Mouse (Mus musculus) embryonic facial prominence, embryonic 12.5 days (tissue): ENCODE measurements around the gene Nifk. TPM values are rescaled to one million over a fixed set of nuclear protein-coding genes. Genes with fewer than 3 reads are reported as not detected.

Source experiments
- ATAC-seq: fragments of 200-750 bp; cut with Nextera tagmentation; 2 replicates; pipeline ENCODE4 v1.8.0; 2017; ENCODE audit not compliant: insufficient number of reproducible peaks, insufficient read depth, low FRiP score, low TSS enrichment
- H3K27ac ChIP-seq: fragments of 300-500 bp; sonication (generic); 2 replicates; pipeline ENCODE4 v1.5.1; 2016; ENCODE audit warnings: mild to moderate bottlenecking
- H3K27me3 ChIP-seq: fragments of 300-500 bp; sonication (generic); 2 replicates; pipeline ENCODE4 v1.6.1; 2016; ENCODE audit warnings: mild to moderate bottlenecking, moderate library complexity
- H3K36me3 ChIP-seq: fragments of 300-500 bp; sonication (generic); 2 replicates; pipeline ENCODE4 v1.6.1; 2016; ENCODE audit warnings: mild to moderate bottlenecking
- H3K4me1 ChIP-seq: fragments of 300-500 bp; sonication (generic); 2 replicates; pipeline ENCODE4 v1.6.1; 2016
- H3K4me2 ChIP-seq: fragments of 300-500 bp; sonication (generic); replicated peaks from 2 replicates; pipeline ENCODE4 v1.6.1; 2016; ENCODE audit warnings: mild to moderate bottlenecking, moderate library complexity
- H3K4me3 ChIP-seq: fragments of 300-500 bp; sonication (generic); 2 replicates; pipeline ENCODE4 v1.5.1; 2016; ENCODE audit warnings: mild to moderate bottlenecking
- H3K9ac ChIP-seq: fragments of 300-500 bp; sonication (generic); 2 replicates; pipeline ENCODE4 v1.6.1; 2016; ENCODE audit warnings: mild to moderate bottlenecking, moderate library complexity
- H3K9me3 ChIP-seq: fragments of 300-500 bp; sonication (generic); 2 replicates; pipeline ENCODE4 v1.6.1; 2016; ENCODE audit warnings: mild to moderate bottlenecking, moderate library complexity
- WGBS: fragments of 180-500 bp; shearing (Covaris S2); methylation state at CpG from one replicate; pipeline ENCODE4 v1.1.7; 2016; 5-methylcytosine and 5-hydroxymethylcytosine counted together
- polyA plus RNA-seq: library from polyadenylated mRNA; unstranded; fragments of >200 nt; fragmentation: Nextera tagmentation; extraction: Ambion mirVana; gene quantifications from 2 replicates; pipeline ENCODE4 v1.2.1, GENCODE M21; 2016

Nifk gene
- polyA plus RNA-seq, 1 experiment from 2014 or later, result 89.9 TPM

DNA sequence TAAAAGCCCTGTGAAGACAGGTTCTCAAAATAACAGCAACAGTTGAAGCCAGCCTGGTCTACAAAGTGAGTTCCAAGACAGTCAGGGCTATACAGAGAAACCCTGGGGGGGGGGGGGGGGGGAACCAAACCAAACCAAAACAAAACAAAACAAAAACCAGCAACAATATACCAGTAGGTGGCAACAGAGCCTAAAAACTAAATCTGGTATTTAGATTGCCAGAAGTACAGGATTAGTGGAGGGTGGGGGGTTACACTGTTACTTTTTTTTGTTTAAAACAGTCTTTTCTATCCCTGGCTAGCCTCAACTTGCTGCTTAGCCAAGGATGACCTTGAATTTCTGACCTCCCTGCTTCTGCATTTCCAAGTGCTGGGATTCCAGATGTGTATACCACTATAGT lies 14.2 kb downstream of the Nifk start:
- no peak overlapping the region for H3K27ac ChIP-seq
- H3K9me3 ChIP-seq, result no peaks in the 10 kb centered on the region
- H3K4me2 ChIP-seq, result no peak overlapping the region
- H3K27me3 ChIP-seq, result no peaks in the 10 kb centered on the region
- no peaks in the 10 kb centered on the region for H3K4me1 ChIP-seq
- H3K36me3 ChIP-seq, result peaks cover 30% of the 10 kb centered on the region
- no peak for ATAC-seq
- H3K4me3 ChIP-seq, result no peak overlapping the region
- H3K9ac ChIP-seq, result no peak overlapping the region

DNA sequence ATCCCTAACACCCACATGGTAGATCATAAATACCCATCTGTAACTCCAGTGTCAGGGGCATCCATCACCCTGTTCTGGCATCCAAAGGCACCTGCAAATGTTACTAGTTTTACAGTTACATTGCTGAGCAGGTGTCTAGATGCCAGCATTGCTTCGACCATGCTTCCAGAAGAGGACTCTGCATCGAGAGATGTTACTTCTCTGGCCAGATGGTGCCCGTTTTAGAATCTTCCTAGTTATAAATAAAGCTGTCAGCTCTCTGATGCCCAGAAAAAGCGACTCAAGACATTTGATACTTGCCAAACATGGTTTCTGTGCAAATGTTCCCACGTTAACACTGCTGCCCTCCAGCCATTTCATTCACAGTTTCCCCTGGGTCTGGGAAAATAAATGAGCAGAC lies 16.3 kb downstream of the Nifk start:
- H3K4me3 ChIP-seq, result no peak overlapping the region
- no peak overlapping the region for H3K27ac ChIP-seq
- ATAC-seq, result no peak
- WGBS, result 64% methylated on average over 5 of the region's 5 CpGs
- no peaks in the 10 kb centered on the region for H3K4me1 ChIP-seq
- H3K9ac ChIP-seq, result no peak overlapping the region
- H3K4me2 ChIP-seq, result no peak overlapping the region
- H3K27me3 ChIP-seq, result no peaks in the 10 kb centered on the region
- no peaks in the 10 kb centered on the region for H3K9me3 ChIP-seq
- peaks cover 9% of the 10 kb centered on the region for H3K36me3 ChIP-seq

DNA sequence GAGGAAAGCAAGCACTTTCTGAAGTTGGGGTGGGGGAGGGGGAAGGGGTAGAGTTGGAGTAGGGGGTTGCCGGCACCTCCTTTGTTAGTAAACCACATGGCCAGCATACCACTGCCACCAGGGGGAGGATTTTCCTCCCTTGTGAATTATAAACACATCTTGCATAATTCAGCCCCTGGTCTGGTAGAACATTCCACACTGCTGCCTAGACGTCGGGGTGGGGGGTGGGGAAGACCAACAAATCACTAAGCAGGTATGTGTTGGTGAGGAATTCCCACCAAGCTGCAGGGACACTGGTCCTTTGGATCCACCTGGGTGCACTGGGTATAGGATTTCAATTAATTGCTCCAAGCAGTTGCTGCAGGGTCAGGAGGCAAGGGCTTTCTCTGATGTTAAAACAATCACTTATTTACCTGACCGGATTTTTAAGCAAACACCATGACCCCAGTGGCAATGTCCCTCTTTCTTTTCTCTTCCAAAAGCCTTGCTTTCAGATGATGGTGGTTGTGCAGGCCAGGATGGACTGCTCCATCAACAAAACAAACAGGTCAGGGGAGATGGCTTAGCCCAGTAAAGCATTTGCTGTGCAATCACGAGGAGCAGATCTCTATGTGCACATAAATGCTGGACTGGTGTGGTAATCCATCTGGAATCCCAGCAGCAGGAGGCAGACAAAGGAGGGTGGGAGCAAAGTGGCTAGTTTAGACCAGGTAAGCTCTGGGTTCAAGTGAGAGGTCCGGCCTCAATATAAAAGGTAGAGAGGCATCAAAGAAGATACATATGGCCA lies 22.2 kb downstream of the Nifk start:
- no peaks in the 10 kb centered on the region for H3K4me1 ChIP-seq
- no peak overlapping the region for H3K9ac ChIP-seq
- WGBS, result 24% methylated on average over 6 of the region's 6 CpGs
- ATAC-seq, result no peak
- H3K9me3 ChIP-seq, result no peaks in the 10 kb centered on the region
- H3K4me3 ChIP-seq, result no peak overlapping the region
- H3K36me3 ChIP-seq, result no peaks in the 10 kb centered on the region
- H3K27ac ChIP-seq, result no peak overlapping the region
- no peak overlapping the region for H3K4me2 ChIP-seq
- no peaks in the 10 kb centered on the region for H3K27me3 ChIP-seq

DNA sequence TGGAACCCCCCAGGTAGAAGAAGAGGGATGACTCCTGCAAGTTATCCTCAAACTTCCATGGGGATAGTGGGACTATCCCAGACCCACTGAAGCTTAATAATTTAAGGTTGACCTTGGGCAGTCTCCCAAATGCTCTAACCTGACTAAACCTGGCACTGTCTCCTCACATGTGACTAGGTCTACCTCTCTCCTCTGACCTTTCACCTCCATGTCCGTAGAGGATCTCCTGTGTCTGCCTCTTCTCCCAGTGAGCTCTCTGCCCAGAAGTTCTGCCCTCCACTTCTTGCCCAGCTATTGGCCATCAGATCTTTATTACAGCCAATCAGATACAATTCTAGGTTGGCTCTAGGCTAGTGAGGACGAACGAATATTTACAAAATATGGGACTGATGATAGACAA lies 28.3 kb downstream of the Nifk start:
- no peak for ATAC-seq
- 78% methylated on average over 3 of the region's 3 CpGs for WGBS
- no peak overlapping the region for H3K4me2 ChIP-seq
- no peaks in the 10 kb centered on the region for H3K9me3 ChIP-seq
- H3K4me3 ChIP-seq, result no peak overlapping the region
- H3K9ac ChIP-seq, result no peak overlapping the region
- H3K27me3 ChIP-seq, result no peaks in the 10 kb centered on the region
- H3K36me3 ChIP-seq, result no peaks in the 10 kb centered on the region
- no peak overlapping the region for H3K27ac ChIP-seq
- no peaks in the 10 kb centered on the region for H3K4me1 ChIP-seq

DNA sequence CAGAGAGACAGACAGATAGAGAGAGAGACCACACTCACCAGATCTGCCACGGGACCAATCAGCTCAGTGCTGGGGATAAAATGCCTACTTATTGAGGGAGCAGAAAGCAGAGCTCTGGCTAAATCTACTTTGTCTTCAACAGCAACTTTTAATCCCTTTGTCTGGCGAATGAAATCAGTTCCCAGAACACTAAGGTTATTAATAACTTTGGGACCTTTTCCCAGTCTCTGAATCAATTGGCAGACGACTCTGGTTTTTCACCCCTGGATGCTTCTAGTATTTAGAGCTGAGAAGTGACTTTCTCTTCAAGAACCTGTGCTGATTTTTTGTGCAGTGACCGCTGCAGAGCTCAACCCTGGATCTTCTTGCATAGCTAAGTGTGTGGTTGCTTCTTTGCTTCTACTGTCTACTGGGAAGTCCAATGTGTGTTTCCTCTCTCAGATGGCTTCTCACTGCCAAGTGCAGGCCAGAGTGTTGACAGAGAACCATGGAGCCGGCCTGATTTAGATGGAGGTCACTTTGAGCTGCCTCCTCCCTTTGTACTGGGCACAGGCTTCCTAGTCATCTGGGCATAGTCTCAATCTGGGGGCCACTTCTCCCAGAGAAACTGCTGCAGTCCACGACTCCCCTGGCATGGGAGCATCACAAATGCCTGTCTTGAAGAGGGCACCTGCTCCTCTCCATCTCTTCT lies 37.6 kb downstream of the Nifk start:
- Histone ChIP-seq H3K9me3 (no peaks in the 10 kb centered on the region), H3K36me3 (no peaks in the 10 kb centered on the region), H3K4me2 (no peak overlapping the region), H3K4me1 (no peaks in the 10 kb centered on the region), H3K4me3 (no peak overlapping the region), H3K9ac (no peak overlapping the region), H3K27ac (no peak overlapping the region), H3K27me3 (no peaks in the 10 kb centered on the region)
- 66% methylated on average over 6 of the region's 6 CpGs for WGBS
- ATAC-seq, result no peak

DNA sequence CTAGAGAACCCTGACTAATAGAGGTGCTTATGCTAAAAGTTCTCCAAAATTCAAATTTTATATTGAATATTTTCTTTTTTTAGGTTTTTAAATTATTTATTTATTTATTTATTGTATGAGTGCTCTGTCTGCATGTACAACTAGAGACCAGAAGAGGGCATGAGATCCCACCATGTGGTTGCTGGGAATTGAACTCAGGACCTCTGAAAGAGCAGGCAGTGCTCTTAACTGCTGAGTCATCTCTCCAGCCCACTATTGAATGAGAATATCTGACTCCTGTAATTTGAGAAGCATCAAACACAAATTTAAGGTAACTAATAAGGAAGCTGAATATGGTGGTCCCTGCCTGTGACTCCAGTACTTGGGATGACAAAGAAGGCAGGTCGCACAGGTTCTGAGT lies 46.3 kb downstream of the Nifk start:
- no peaks in the 10 kb centered on the region for H3K4me1 ChIP-seq
- no peak overlapping the region for H3K9ac ChIP-seq
- H3K4me2 ChIP-seq, result no peak overlapping the region
- WGBS, result 83% methylated on average over 1 of the region's 1 CpGs
- no peaks in the 10 kb centered on the region for H3K36me3 ChIP-seq
- no peak for ATAC-seq
- H3K27me3 ChIP-seq, result no peaks in the 10 kb centered on the region
- no peaks in the 10 kb centered on the region for H3K9me3 ChIP-seq
- H3K4me3 ChIP-seq, result no peak overlapping the region
- no peak overlapping the region for H3K27ac ChIP-seq

DNA sequence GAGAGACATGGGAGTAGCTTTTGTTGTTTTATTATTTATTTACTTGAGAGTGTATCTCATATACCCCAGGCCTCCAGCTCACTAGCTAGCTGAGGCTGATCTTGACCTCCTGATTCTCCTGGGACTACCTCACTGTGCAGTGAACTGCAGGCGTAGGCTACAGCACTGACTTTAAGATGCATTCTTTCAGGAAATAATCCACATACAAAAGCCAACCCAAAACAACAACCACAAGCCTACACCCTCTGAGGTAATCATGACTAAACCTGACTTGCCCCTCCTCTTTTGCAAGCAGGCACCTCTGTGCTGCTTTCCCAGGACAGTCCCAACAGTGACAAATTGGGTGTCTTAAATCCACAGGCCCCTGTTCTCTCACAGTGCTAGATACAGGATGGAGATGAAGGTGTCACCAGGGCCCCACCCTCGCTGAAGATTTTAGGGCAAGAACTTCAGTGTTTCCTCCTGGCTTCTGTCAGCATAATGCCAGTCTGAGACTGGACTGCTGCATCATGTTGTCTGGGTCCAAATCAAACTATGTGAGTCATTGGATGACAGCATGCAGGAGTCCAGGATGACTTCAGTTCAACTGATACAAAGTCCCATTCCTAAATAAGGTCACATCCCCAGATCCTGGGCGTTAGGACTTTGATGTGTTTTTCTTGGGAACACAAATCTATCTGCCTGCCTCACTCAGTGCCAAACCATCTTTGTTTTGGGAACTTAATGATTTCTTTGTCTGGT lies 47.3 kb downstream of the Nifk start:
- WGBS, result 62% methylated on average over 3 of the region's 3 CpGs
- Histone ChIP-seq H3K36me3 (no peaks in the 10 kb centered on the region), H3K4me3 (no peak overlapping the region), H3K27ac (no peak overlapping the region), H3K27me3 (no peaks in the 10 kb centered on the region), H3K9me3 (no peaks in the 10 kb centered on the region), H3K4me2 (no peak overlapping the region), H3K9ac (no peak overlapping the region), H3K4me1 (no peaks in the 10 kb centered on the region)
- ATAC-seq, result no peak

DNA sequence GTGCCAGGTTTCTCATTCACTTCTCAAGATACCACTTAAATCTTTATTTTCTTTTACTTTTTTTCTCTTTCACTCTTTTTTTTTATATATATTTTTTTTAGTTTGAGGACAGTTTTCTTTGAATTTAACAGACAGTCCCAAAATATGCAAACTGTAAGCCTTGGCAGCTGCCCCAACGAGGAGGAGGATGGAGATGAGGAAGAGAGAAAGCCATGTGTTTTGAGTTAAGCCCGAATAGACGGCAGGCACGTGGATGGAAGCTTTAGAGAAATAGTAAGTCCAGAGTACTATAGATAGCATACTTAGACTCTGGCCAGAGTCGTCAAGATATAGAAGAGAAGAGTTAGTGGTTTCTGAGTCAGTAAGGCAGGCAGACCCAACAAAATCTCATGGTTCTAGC lies 56.1 kb downstream of the Nifk start:
- Histone ChIP-seq H3K27ac (no peak overlapping the region), H3K36me3 (no peaks in the 10 kb centered on the region), H3K27me3 (no peaks in the 10 kb centered on the region), H3K4me3 (no peak overlapping the region), H3K4me1 (no peaks in the 10 kb centered on the region), H3K9me3 (no peaks in the 10 kb centered on the region), H3K9ac (no peak overlapping the region), H3K4me2 (no peak overlapping the region)
- no peak for ATAC-seq
- WGBS, result 36% methylated on average over 5 of the region's 5 CpGs

DNA sequence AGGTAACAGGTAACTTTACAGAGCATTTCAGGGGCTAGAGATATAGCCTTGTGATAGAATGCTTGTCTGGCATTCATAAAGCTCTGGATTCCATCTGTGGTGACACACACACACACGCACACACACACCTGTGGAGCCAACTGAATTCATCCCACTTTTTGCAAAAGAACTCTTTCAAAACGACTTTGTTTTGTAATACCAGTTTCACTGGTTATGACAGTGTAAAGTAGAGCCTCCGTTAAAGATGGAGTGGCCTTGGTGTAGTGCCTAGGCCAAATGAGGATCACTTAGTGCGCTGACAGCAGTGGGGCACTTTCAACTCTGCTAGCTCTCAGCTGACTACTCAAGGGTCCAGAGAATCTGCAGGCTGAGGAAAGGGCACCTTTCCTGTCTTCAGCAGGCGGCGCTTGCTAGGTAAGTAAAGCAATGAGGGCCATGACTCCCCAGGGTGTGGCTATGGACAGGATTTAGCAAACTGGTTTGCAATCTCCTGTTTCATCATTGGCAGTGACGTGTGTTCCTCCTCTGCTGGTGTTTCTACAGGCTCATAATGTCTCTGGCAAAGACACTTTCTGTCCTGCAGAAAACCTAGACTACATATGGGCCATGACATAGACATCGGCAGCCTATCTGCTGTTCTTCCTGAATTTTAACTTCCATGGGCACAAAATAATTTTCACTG lies 58.6 kb downstream of the Nifk start:
- Histone ChIP-seq H3K4me2 (no peak overlapping the region), H3K4me3 (no peak overlapping the region), H3K36me3 (no peaks in the 10 kb centered on the region), H3K27ac (no peak overlapping the region), H3K27me3 (no peaks in the 10 kb centered on the region), H3K9ac (no peak overlapping the region), H3K4me1 (no peaks in the 10 kb centered on the region), H3K9me3 (no peaks in the 10 kb centered on the region)
- 77% methylated on average over 8 of the region's 8 CpGs for WGBS
- ATAC-seq, result no peak
